Mouse (Mus musculus): ENCODE measurements at regions not wholly inside any gene's neighbourhood (a gene's known extent, or its start where the extent isn't known, plus 50 kb on each side); places are given as distances from the start of the nearest gene placed in this dataset.

DNA sequence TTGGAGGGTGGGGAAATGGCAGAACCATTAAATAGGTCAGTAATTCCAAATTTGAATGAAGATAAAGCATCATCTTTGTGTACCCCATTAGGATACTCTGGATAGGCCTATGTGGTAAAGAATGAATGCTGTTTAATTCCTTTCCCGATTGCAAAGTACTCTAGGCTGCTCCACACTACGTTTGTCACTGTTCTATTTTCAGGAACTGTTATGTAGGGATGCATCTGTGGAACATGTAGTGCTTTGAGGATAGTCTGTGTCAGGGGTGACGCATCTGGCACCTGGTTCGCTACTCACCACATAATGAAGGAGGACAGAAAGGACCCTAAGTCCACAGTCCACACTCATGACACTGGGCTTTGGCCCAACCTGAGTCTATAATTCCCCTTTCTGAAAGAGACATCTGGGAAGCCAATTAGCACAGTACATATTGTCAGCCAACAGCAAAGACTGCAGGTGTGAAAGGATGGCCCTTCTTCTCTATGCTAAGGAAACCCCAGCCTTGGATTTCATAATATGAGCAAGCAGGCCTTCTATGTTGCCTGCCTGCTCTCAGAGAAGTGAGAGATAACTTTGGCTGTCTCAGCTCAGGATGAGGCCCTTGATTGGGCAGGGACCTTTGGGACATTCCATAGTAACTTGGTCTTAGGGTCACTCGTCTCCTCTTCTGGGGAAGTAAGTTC, 230.4 kb upstream of the Marcks start:
- DNase-seq, result no peak

- no peak for DNase-seq
Observed at GRCm38 (mm10) chr10:37367796-37368195, 229.1 kb upstream of the Marcks start.

- no peak for DNase-seq
Observed at GRCm38 (mm10) chr10:37364506-37364905, 225.8 kb upstream of the Marcks start.

- no peak for DNase-seq
Observed at GRCm38 (mm10) chr10:37360985-37361384, 222.3 kb upstream of the Marcks start.

DNA sequence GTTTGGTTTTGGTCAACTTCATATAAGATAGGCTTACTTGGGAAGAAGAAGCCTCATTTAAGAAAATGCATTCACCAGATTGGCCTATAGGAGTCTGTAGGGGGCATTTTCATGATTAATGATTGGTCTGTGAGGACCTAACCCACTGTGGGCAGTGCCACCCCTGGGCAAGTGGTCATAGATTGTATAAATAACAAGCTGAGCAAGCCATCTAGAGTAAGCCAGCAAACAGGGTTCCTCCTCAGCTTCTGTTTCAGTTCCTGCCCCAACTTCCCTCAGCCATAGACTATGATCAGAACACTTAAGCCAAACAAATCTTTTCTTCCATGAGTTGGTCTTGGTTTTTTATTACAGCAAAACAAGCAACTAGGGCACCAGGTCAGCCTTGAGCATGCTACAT, 220.2 kb upstream of the Marcks start:
- DNase-seq, result no peak

GRCm38 (mm10) chr10:37358334-37358733, 219.6 kb upstream of the Marcks start:
- DNase-seq, result no peak

DNA sequence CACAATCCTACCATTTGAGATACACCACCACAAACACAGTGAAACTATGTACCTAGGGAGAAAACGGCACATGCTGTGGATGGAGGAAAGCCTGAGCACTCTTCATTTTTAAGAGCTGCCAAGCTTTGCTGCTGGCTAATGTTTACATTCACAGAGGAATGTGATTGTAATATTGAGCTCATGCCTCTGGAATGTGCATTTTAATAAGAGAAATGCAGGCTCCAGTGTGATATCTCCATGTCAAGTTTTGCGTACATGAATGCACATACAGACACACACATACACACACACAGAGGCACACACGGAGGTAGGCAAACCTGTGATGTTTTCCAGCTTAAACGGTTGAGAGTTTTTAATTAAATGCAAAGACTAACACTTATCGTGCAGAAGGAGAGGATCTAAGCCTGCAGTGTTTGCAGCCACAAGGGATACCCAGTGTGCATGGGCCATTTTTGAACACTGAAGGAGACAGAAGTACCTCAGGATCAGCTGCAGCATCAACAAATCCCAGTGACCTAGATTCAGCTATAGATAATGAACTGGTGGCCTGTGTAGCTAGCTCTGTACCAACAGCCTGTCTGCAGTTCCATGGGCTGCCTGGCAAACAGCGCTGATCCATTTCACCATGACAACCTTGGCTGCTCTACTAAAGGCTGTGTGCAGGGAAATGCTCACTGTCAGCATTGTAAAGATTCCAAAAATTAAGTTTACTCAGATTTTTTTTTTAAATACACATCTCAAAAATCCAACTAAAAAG, 218.8 kb upstream of the Marcks start:
- DNase-seq, result no peak

- DNase-seq, result no peak
Observed at GRCm38 (mm10) chr10:37349261-37349660, 210.5 kb upstream of the Marcks start.

DNA sequence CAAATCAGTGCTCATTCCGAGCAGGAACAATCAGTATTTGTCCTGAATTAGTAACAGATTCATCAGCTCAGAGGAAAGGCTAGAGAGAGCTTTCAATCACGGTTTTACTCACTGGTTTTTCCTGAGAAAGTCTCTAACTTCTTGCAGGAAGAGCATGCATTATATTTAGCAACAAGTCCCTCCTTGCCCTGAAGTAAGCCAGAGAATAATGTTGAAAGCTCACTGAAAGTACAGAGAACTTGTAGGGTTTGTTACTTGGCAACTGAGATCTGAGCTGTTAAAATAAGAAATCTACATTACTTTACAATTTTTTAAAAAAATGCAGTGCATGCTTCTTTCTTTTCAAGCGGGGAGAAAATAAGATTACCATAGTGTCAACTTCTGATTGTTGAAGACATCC, 209.7 kb upstream of the Marcks start:
- no peak for DNase-seq

GRCm38 (mm10) chr10:37347661-37348060, 208.9 kb upstream of the Marcks start:
- DNase-seq, result no peak

GRCm38 (mm10) chr10:37342675-37343074, 204.0 kb upstream of the Marcks start:
- no peak for DNase-seq

DNA sequence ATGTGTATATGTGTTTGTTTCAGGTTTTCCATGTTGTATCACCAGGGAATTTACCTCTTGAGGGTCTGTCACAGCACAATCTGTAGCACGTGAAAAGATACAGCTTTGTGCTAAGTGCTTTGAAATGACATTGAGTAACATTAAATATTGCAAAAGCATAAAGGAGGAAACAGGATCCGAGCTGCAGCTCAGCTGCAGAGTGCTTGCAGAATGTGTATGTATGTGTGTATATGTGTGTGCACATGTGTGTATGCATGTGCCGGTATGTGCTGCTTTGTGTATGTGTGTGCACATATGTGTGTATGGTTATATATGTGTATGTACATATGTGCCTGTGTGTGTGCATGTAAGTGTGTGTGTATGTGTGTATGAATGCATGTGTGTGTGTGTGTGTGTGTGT, 200.9 kb upstream of the Marcks start:
- no peak for DNase-seq

GRCm38 (mm10) chr10:37338073-37338912, 199.6 kb upstream of the Marcks start:
- no peak for DNase-seq

- peak; percentile 20 for DNase-seq
Observed at GRCm38 (mm10) chr10:37337172-37337620, 198.5 kb upstream of the Marcks start.

DNA sequence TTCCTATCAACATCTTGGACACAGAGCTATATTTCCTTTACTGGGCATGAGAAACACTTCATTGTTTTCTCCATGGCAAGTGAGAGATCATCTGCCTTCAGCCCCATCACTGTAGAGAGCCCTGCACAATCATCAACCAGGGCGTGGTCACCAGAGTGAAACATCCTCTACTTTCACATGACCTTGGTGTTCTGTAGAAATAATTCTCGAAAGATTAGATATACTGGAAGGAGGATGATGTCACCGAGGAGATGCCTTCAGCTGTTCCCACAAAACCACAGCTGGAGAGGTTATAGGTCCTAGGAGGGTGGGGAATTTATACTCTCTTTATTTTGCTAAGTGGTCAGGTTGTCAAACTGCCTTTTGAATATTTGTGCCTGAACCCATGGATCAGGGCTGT, 196.4 kb upstream of the Marcks start:
- DNase-seq, result no peak

- DNase-seq, result no peak
Observed at GRCm38 (mm10) chr10:37326168-37326534, 187.4 kb upstream of the Marcks start.

- DNase-seq, result no peak
Observed at GRCm38 (mm10) chr10:37325514-37326167, 186.9 kb upstream of the Marcks start.

GRCm38 (mm10) chr10:37323689-37324088, 185.0 kb upstream of the Marcks start:
- no peak for DNase-seq

DNA sequence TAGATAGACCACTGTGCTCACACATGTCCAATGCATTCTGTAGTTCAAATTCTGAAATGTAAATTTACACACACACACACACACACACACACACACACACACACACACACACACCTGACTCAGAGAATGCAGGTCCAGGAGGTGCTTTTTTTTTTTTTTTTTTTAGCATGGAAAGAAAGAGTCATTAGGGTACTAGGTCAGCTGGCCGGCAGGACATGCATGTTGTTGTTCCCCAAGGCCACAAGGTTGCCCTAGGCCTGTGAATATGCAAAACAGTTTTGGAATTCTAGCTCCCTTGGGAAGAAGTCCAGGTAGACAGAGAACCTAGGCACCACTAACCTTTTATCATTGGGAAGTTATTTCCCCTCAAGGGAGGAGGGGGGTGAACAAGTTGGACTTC, 184.1 kb upstream of the Marcks start:
- no peak for DNase-seq

- no peak for DNase-seq
Observed at GRCm38 (mm10) chr10:37322310-37322709, 183.6 kb upstream of the Marcks start.

DNA sequence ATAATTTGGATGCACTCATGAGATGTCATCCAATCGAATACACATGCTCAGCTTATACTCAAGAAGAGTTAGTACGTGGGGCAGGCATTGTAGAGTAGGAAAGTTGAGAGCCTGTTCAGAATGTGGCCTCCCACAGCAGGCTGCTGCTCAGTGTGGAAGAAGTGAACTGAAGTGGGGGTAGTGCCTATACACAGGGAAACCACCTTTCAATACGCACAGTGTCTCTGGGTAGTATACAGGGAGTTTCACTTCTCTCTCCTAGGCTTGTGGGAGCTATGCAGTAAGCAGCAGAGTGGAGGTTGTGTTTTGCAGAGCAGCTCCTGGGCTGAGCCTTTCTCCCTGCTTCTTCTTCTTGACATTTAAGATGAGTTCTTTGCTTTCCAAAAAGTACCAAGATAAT, 182.5 kb upstream of the Marcks start:
- no peak for DNase-seq

DNA sequence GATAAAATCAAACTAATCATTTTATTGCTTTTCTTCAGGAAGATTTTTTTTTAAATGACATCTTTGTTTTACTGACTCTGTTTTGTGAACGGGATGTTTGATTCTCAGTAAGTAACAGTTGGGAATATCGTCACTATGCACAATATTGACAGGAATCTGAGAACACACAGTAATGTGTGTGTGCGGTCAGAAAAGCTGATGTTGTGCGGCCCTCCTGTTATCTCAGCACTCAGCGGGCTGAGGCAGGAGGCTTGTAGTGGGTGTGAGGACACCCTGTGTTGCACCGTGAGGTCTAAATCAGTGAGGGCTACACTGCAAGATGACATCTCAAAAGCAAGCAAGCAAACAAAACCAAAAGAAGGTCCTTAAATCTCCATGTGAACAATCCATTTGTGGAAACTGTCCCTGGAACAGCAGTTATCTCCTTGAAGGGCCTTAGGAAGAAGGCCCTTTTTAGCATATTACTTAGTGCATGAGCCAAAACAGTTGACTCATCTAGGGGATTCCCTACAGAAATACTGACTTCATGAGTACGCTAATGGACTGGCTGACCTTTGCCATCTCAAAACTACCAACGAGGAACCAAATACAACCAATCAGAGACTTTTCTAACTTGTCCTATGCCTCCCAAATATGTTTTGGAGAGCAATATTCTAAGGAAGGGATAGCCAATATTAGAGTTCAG, 181.2 kb upstream of the Marcks start:
- no peak for DNase-seq
